Mouse (Mus musculus) embryonic facial prominence, embryonic 11.5 days (tissue): ENCODE results near the gene Ccnd3. TPM values are rescaled to one million over a fixed set of nuclear protein-coding genes. Genes with fewer than 3 reads are reported as not detected.

Experiments
- ATAC-seq: fragments of 200-750 bp; cut with Nextera tagmentation; replicated peaks from 2 replicates; pipeline ENCODE4 v1.8.0; 2017; ENCODE audit warnings: low read depth; ENCODE audit not compliant: insufficient number of reproducible peaks, low FRiP score, low TSS enrichment
- DNase-seq: peaks from one replicate; pipeline ENCODE4 v3.0.0-alpha.2; 2015; ENCODE audit warnings: low spot score
- H3K27ac ChIP-seq: fragments of 300-500 bp; sonication (generic); replicated peaks from 2 replicates; pipeline ENCODE4 v1.5.1; 2014; ENCODE audit warnings: mild to moderate bottlenecking, low read depth, low read length, control low read depth
- H3K27me3 ChIP-seq: fragments of 300-500 bp; sonication (generic); 2 replicates; pipeline ENCODE4 v1.6.1; 2014; ENCODE audit warnings: mild to moderate bottlenecking, low read length, moderate library complexity, mixed read lengths; ENCODE audit not compliant: control insufficient read depth, insufficient read depth
- H3K36me3 ChIP-seq: fragments of 300-500 bp; sonication (generic); replicated peaks from 2 replicates; pipeline ENCODE4 v1.6.1; 2014; ENCODE audit warnings: low read depth, mild to moderate bottlenecking, low read length, moderate library complexity, mixed read lengths; ENCODE audit not compliant: control insufficient read depth, insufficient read depth
- H3K4me1 ChIP-seq: fragments of 300-500 bp; sonication (generic); 2 replicates; pipeline ENCODE4 v1.6.1; 2014; ENCODE audit warnings: low read length, mixed read lengths; ENCODE audit not compliant: control insufficient read depth, insufficient read depth
- H3K4me2 ChIP-seq: fragments of 300-500 bp; sonication (generic); 2 replicates; pipeline ENCODE4 v1.6.1; 2014; ENCODE audit warnings: low read depth, mild to moderate bottlenecking, control low read depth, low read length, moderate library complexity
- H3K4me3 ChIP-seq: fragments of 300-500 bp; sonication (generic); 2 replicates; pipeline ENCODE4 v1.5.1; 2014; ENCODE audit warnings: low read depth, low read length, control low read depth
- H3K9ac ChIP-seq: fragments of 300-500 bp; sonication (generic); replicated peaks from 2 replicates; pipeline ENCODE4 v1.6.1; 2014; ENCODE audit warnings: mild to moderate bottlenecking, control low read depth, low read length
- H3K9me3 ChIP-seq: fragments of 300-500 bp; sonication (generic); replicated peaks from 2 replicates; pipeline ENCODE4 v1.6.1; 2016; ENCODE audit warnings: mild to moderate bottlenecking, low read length, inconsistent platforms, mixed read lengths; ENCODE audit not compliant: control insufficient read depth
- WGBS: fragments of 180-500 bp; shearing (Covaris S2); extraction: QIAGEN DNeasy Blood & Tissue Kit; methylation state at CpG from one replicate; pipeline ENCODE4 v1.1.7; 2014; 5-methylcytosine and 5-hydroxymethylcytosine counted together
- polyA plus RNA-seq: library from polyadenylated mRNA; unstranded; fragments of >200 nt; fragmentation: Nextera tagmentation; extraction: Ambion mirVana; gene quantifications from 2 replicates; pipeline ENCODE4 v1.2.1, GENCODE M21; 2014

Gene Ccnd3
- polyA plus RNA-seq, 1 experiment from 2014 or later: 291 TPM

- Histone ChIP-seq H3K27ac (no peak overlapping the region; the same call in 1 of the 2 replicates), H3K36me3 (no peaks in the 10 kb centered on the region; the same call in 1 of the 2 replicates), H3K27me3 (no peaks in the 10 kb centered on the region), H3K9ac (no peak overlapping the region), H3K4me1 (no peaks in the 10 kb centered on the region), H3K4me2 (no peak overlapping the region), H3K4me3 (no peak overlapping the region), H3K9me3 (no peaks in the 10 kb centered on the region)
- no peak for ATAC-seq
- 4% methylated on average over 3 of the region's 3 CpGs for WGBS
- no peak for DNase-seq
Observed at GRCm38 (mm10) chr17:47484993-47485392, 19.9 kb upstream of the Ccnd3 start.

- no peak for DNase-seq
- Histone ChIP-seq H3K4me3 (no peak overlapping the region), H3K4me2 (no peak overlapping the region), H3K27me3 (no peaks in the 10 kb centered on the region), H3K27ac (no peak overlapping the region), H3K9me3 (no peaks in the 10 kb centered on the region), H3K36me3 (no peaks in the 10 kb centered on the region; the same call in 1 of the 2 replicates), H3K4me1 (no peaks in the 10 kb centered on the region), H3K9ac (no peak overlapping the region)
- no peak for ATAC-seq
- 86% methylated on average over 3 of the region's 3 CpGs for WGBS
Observed at GRCm38 (mm10) chr17:47485791-47486190, 19.1 kb upstream of the Ccnd3 start.

GRCm38 (mm10) chr17:47490791-47491190 is 14.1 kb upstream of the Ccnd3 start:
- Histone ChIP-seq H3K36me3 (peaks cover 8% of the 10 kb centered on the region), H3K9me3 (no peaks in the 10 kb centered on the region), H3K4me3 (no peak overlapping the region), H3K27me3 (no peaks in the 10 kb centered on the region), H3K27ac (no peak overlapping the region), H3K9ac (no peak overlapping the region), H3K4me2 (no peak overlapping the region), H3K4me1 (no peaks in the 10 kb centered on the region)
- DNase-seq: no peak
- ATAC-seq: no peak
- WGBS: 84% methylated on average over 9 of the region's 9 CpGs

GRCm38 (mm10) chr17:47492731-47493130 is 12.1 kb upstream of the Ccnd3 start:
- Histone ChIP-seq H3K27ac (no peak overlapping the region), H3K4me3 (no peak overlapping the region), H3K27me3 (no peaks in the 10 kb centered on the region), H3K9ac (no peak overlapping the region), H3K36me3 (peaks cover 16% of the 10 kb centered on the region), H3K4me2 (no peak overlapping the region), H3K4me1 (no peaks in the 10 kb centered on the region), H3K9me3 (no peaks in the 10 kb centered on the region)
- no peak for ATAC-seq
- WGBS: 88% methylated on average over 6 of the region's 6 CpGs
- DNase-seq: no peak

GRCm38 (mm10) chr17:47493653-47494052 is 11.2 kb upstream of the Ccnd3 start:
- no peak overlapping the region for H3K9ac ChIP-seq
- DNase-seq (no peak), ATAC-seq (no peak)
- WGBS: 87% methylated on average over 6 of the region's 6 CpGs
- no peaks in the 10 kb centered on the region for H3K27me3 ChIP-seq
- peaks cover 19% of the 10 kb centered on the region for H3K36me3 ChIP-seq
- no peak overlapping the region for H3K27ac ChIP-seq
- no peaks in the 10 kb centered on the region for H3K9me3 ChIP-seq
- H3K4me2 ChIP-seq: no peak overlapping the region
- H3K4me1 ChIP-seq: no peaks in the 10 kb centered on the region
- H3K4me3 ChIP-seq: no peak overlapping the region

- Histone ChIP-seq H3K27me3 (no peaks in the 10 kb centered on the region), H3K9me3 (no peaks in the 10 kb centered on the region), H3K9ac (no peak overlapping the region), H3K4me2 (no peak overlapping the region), H3K27ac (no peak overlapping the region), H3K4me1 (no peaks in the 10 kb centered on the region), H3K4me3 (no peak overlapping the region), H3K36me3 (peaks cover 19% of the 10 kb centered on the region)
- ATAC-seq (no peak), DNase-seq (no peak)
- WGBS: 94% methylated on average over 11 of the region's 11 CpGs
Observed at GRCm38 (mm10) chr17:47494132-47494531, 10.7 kb upstream of the Ccnd3 start.

GRCm38 (mm10) chr17:47501531-47501930 is 3.3 kb upstream of the Ccnd3 start:
- Histone ChIP-seq H3K9me3 (no peaks in the 10 kb centered on the region), H3K36me3 (peaks cover 7% of the 10 kb centered on the region), H3K27me3 (no peaks in the 10 kb centered on the region), H3K4me1 (peaks cover 3% of the 10 kb centered on the region; the same call in 1 of the 2 replicates), H3K4me3 (peak overlapping the region; percentile 71), H3K4me2 (peak overlapping the region; percentile 84), H3K9ac (peak overlapping the region; percentile 80), H3K27ac (no peak overlapping the region)
- 11% methylated on average over 11 of the region's 11 CpGs for WGBS
- DNase-seq (no peak), ATAC-seq (no peak)

GRCm38 (mm10) chr17:47501946-47502706 is 2.7 kb upstream of the Ccnd3 start, which contains the start of gene Taf8:
TSS of gene Taf8 (minus strand) at chr17:47502292.
- Histone ChIP-seq H3K36me3 (peaks cover 3% of the 10 kb centered on the region), H3K9me3 (no peaks in the 10 kb centered on the region), H3K9ac (peak within 1 kb of the TSS; percentile 80), H3K27ac (no peak within 1 kb of the TSS), H3K27me3 (no peaks in the 10 kb centered on the region), H3K4me3 (peak within 1 kb of the TSS; percentile 71), H3K4me1 (peaks cover 3% of the 10 kb centered on the region; the same call in 1 of the 2 replicates), H3K4me2 (peak within 1 kb of the TSS; percentile 84)
- peak; percentile 90 for ATAC-seq
- peak; percentile 95 for DNase-seq
- WGBS: 3% methylated on average over 40 of the region's 40 CpGs
